Mouse (Mus musculus): ENCODE data around the gene Zfand6. TPM values are rescaled to one million over a fixed set of nuclear protein-coding genes. Genes with fewer than 3 reads are reported as not detected.
A peak's percentile ranks its signal among the peaks of the same experiment; 100 is the strongest.

Gene Zfand6
- total and polyA plus RNA-seq, 2 experiments from 2014 or later = 122 to 130 TPM

- 62% methylated on average over 2 of the region's 2 CpGs for WGBS
- no peak overlapping the region for H3K27ac ChIP-seq (ENCODE audit: low read depth)
- 0 out of 2 replicates have a peak, but pooled peaks cover 6% of the 10 kb centered on the region for H3K4me1 ChIP-seq (ENCODE audit: control insufficient read depth, insufficient read depth)
- ATAC-seq (ENCODE audit: insufficient read depth, low read depth) = no peak
- H3K27me3 ChIP-seq (ENCODE audit: control insufficient read depth, insufficient read depth, low read length) = no peaks in the 10 kb centered on the region
- TF ChIP-seq EP300 (IDR thresholded peaks at IDR 0.05; ENCODE audit: low read depth) (no peak), CTCF (IDR thresholded peaks at IDR 0.05; ENCODE audit: low read depth) (no peak)
- H3K9ac ChIP-seq (replicated peaks; ENCODE audit: low read depth, low read length) = no peak overlapping the region
- DNase-seq (ENCODE audit: low spot score) = no peak
- no peaks in the 10 kb centered on the region for H3K9me3 ChIP-seq (replicated peaks; ENCODE audit: control insufficient read depth, low read length)
- H3K36me3 ChIP-seq (replicated peaks; ENCODE audit: control insufficient read depth, insufficient read depth, low read length) = no peaks in the 10 kb centered on the region
- no peak overlapping the region for H3K4me3 ChIP-seq (ENCODE audit: low read depth, low read length)
- no peak overlapping the region for H3K4me2 ChIP-seq (ENCODE audit: low read depth, low read length)
Observed at GRCm38 (mm10) chr7:84686380-84686779, 3.4 kb downstream of the Zfand6 start.

- Histone ChIP-seq H3K9ac (replicated peaks; ENCODE audit: low read depth, low read length) (no peak overlapping the region), H3K9me3 (replicated peaks; ENCODE audit: control insufficient read depth, low read length) (no peaks in the 10 kb centered on the region), H3K27ac (ENCODE audit: low read depth) (no peak overlapping the region), H3K36me3 (replicated peaks; ENCODE audit: control insufficient read depth, insufficient read depth, low read length) (no peaks in the 10 kb centered on the region), H3K4me2 (ENCODE audit: low read depth, low read length) (no peak overlapping the region), H3K4me1 (ENCODE audit: control insufficient read depth, insufficient read depth) (peaks cover 11% of the 10 kb centered on the region; the same call in 1 of the 2 replicates), H3K4me3 (ENCODE audit: low read depth, low read length) (no peak overlapping the region), H3K27me3 (ENCODE audit: control insufficient read depth, insufficient read depth, low read length) (no peaks in the 10 kb centered on the region)
- ATAC-seq (ENCODE audit: insufficient read depth, low read depth) = no peak
- no peak for DNase-seq (ENCODE audit: low spot score)
- 93% methylated on average over 1 of the region's 1 CpGs for WGBS
- TF ChIP-seq EP300 (IDR thresholded peaks at IDR 0.05; ENCODE audit: low read depth) (no peak), CTCF (IDR thresholded peaks at IDR 0.05; ENCODE audit: low read depth) (no peak)
Observed at GRCm38 (mm10) chr7:84684675-84685074, 5.1 kb downstream of the Zfand6 start.

DNA sequence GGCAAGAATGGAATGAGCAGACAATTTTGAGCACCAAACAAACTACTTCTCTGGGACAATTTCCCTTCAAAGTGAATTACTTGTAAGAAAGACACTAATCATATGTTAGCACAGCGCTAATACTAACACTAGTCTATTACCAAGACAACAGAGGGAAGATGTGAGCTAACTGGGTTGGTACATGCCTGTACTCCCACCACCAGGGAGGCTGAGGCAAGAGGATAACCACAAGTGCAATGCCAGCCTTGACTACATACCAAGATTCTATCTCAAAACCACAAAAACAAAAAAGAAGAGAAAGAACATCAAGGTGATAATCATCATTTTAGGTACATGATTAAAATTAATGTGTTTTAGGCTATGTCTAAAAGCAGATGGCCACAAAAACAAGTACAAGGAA lies 8.2 kb downstream of the Zfand6 start:
- no peak for ATAC-seq (ENCODE audit: insufficient read depth, low read depth)
- no peaks in the 10 kb centered on the region for H3K9me3 ChIP-seq (replicated peaks; ENCODE audit: control insufficient read depth, low read length)
- TF ChIP-seq CTCF (IDR thresholded peaks at IDR 0.05; ENCODE audit: low read depth) (no peak), EP300 (IDR thresholded peaks at IDR 0.05; ENCODE audit: low read depth) (no peak)
- no peaks in the 10 kb centered on the region for H3K27me3 ChIP-seq (ENCODE audit: control insufficient read depth, insufficient read depth, low read length)
- H3K4me1 ChIP-seq (ENCODE audit: control insufficient read depth, insufficient read depth) = peaks cover 9% of the 10 kb centered on the region; the same call in 1 of the 2 replicates
- no peak overlapping the region for H3K9ac ChIP-seq (replicated peaks; ENCODE audit: low read depth, low read length)
- no peak for DNase-seq (ENCODE audit: low spot score)
- H3K36me3 ChIP-seq (replicated peaks; ENCODE audit: control insufficient read depth, insufficient read depth, low read length) = no peaks in the 10 kb centered on the region
- no peak overlapping the region for H3K4me3 ChIP-seq (ENCODE audit: low read depth, low read length)
- 81% methylated on average over 1 of the region's 1 CpGs for WGBS
- no peak overlapping the region for H3K4me2 ChIP-seq (ENCODE audit: low read depth, low read length)
- H3K27ac ChIP-seq (ENCODE audit: low read depth) = no peak overlapping the region

DNA sequence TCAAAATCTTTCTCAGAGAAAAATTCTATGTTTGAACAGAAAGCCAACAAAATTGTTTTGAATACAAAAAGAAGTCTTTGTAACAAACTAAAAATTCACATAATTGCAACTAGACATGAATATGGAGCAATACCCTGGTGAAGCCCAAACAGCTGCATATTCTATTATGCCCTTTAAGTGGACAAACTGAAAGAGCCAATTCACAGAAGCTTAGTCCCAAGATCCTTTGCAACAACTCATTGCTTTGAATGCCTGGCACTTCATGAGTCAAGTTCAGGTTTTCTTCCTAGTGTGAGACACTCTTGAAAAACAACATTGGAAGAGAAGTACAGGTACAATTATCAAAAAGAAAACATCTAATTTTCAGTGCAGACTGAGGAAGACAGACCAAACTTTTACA lies 8.8 kb downstream of the Zfand6 start:
- peaks cover 9% of the 10 kb centered on the region; the same call in 1 of the 2 replicates for H3K4me1 ChIP-seq (ENCODE audit: control insufficient read depth, insufficient read depth)

GRCm38 (mm10) chr7:84680092-84680491 lies 9.7 kb downstream of the Zfand6 start:
- WGBS = 79% methylated on average over 2 of the region's 2 CpGs
- no peaks in the 10 kb centered on the region for H3K27me3 ChIP-seq (ENCODE audit: control insufficient read depth, insufficient read depth, low read length)
- peaks cover 9% of the 10 kb centered on the region; the same call in 1 of the 2 replicates for H3K4me1 ChIP-seq (ENCODE audit: control insufficient read depth, insufficient read depth)
- peak overlapping the region; percentile 51; the same call in 1 of the 2 replicates for H3K9ac ChIP-seq (replicated peaks; ENCODE audit: low read depth, low read length)
- DNase-seq (ENCODE audit: low spot score) (no peak), ATAC-seq (ENCODE audit: insufficient read depth, low read depth) (no peak)
- no peaks in the 10 kb centered on the region for H3K9me3 ChIP-seq (replicated peaks; ENCODE audit: control insufficient read depth, low read length)
- peak overlapping the region; percentile 53 for H3K27ac ChIP-seq (ENCODE audit: low read depth)
- H3K36me3 ChIP-seq (replicated peaks; ENCODE audit: control insufficient read depth, insufficient read depth, low read length) = no peaks in the 10 kb centered on the region
- peak overlapping the region; percentile 63 for H3K4me2 ChIP-seq (ENCODE audit: low read depth, low read length)
- peak overlapping the region; percentile 59 for H3K4me3 ChIP-seq (ENCODE audit: low read depth, low read length)
- TF ChIP-seq CTCF (IDR thresholded peaks at IDR 0.05; ENCODE audit: low read depth) (no peak), EP300 (IDR thresholded peaks at IDR 0.05; ENCODE audit: low read depth) (no peak)

More for the DNA sequence above, 8.8 kb downstream of the Zfand6 start:
- no peaks in the 10 kb centered on the region for H3K9me3 ChIP-seq (replicated peaks; ENCODE audit: control insufficient read depth, low read length)
- no peak overlapping the region for H3K9ac ChIP-seq (replicated peaks; ENCODE audit: low read depth, low read length)
- H3K27me3 ChIP-seq (ENCODE audit: control insufficient read depth, insufficient read depth, low read length) = no peaks in the 10 kb centered on the region
- no peaks in the 10 kb centered on the region for H3K36me3 ChIP-seq (replicated peaks; ENCODE audit: control insufficient read depth, insufficient read depth, low read length)
- no peak for ATAC-seq (ENCODE audit: insufficient read depth, low read depth)
- no peak overlapping the region for H3K4me2 ChIP-seq (ENCODE audit: low read depth, low read length)
- no peak overlapping the region for H3K27ac ChIP-seq (ENCODE audit: low read depth)
- no peak for DNase-seq (ENCODE audit: low spot score)
- no peak overlapping the region for H3K4me3 ChIP-seq (ENCODE audit: low read depth, low read length)
- TF ChIP-seq CTCF (IDR thresholded peaks at IDR 0.05; ENCODE audit: low read depth) = no peak
- no peak for TF ChIP-seq EP300 (IDR thresholded peaks at IDR 0.05; ENCODE audit: low read depth)

GRCm38 (mm10) chr7:84679264-84679663 lies 10.5 kb downstream of the Zfand6 start:
- no peak for TF ChIP-seq CTCF (IDR thresholded peaks at IDR 0.05; ENCODE audit: low read depth)
- no peak for TF ChIP-seq EP300 (IDR thresholded peaks at IDR 0.05; ENCODE audit: low read depth)

More at GRCm38 (mm10) chr7:84679264-84679663, 10.5 kb downstream of the Zfand6 start:
- H3K27me3 ChIP-seq (ENCODE audit: control insufficient read depth, insufficient read depth, low read length) = no peaks in the 10 kb centered on the region
- H3K4me2 ChIP-seq (ENCODE audit: low read depth, low read length) = peak overlapping the region; percentile 63
- no peaks in the 10 kb centered on the region for H3K9me3 ChIP-seq (replicated peaks; ENCODE audit: control insufficient read depth, low read length)
- peak overlapping the region; percentile 59 for H3K4me3 ChIP-seq (ENCODE audit: low read depth, low read length)
- H3K27ac ChIP-seq (ENCODE audit: low read depth) = no peak overlapping the region
- ATAC-seq (ENCODE audit: insufficient read depth, low read depth) (peak; percentile 99), DNase-seq (ENCODE audit: low spot score) (peak; percentile 95)
- peak overlapping the region; percentile 57 for H3K9ac ChIP-seq (replicated peaks; ENCODE audit: low read depth, low read length)
- H3K4me1 ChIP-seq (ENCODE audit: control insufficient read depth, insufficient read depth) = peaks cover 9% of the 10 kb centered on the region; the same call in 1 of the 2 replicates
- no peaks in the 10 kb centered on the region for H3K36me3 ChIP-seq (replicated peaks; ENCODE audit: control insufficient read depth, insufficient read depth, low read length)
- WGBS = 2% methylated on average over 4 of the region's 4 CpGs
